Mouse (Mus musculus): ENCODE data around the gene Hrk.

Hrk gene

DNA sequence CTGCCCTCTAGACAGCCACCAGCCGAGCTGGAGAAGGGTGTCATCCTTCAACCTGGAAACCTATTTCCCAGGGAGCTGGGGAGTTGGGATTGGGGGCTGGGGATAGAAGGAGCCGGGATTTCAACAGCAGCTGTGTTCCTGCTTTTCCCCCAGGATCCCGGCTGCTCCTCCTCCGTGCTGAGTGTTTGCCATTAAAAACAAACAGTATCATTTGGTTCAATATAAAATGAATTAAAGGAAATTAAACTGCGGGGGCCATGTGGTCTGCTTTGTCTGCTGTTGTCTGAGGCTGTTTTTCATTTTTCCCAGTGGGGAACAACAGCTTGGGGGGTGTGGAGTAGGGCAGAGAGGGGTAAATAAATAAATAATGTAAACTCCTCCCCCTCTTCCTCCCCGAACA lies 53.0 kb downstream of the Hrk start:
- no peak for DNase-seq (ENCODE audit: low spot score in 2 of 2)

DNA sequence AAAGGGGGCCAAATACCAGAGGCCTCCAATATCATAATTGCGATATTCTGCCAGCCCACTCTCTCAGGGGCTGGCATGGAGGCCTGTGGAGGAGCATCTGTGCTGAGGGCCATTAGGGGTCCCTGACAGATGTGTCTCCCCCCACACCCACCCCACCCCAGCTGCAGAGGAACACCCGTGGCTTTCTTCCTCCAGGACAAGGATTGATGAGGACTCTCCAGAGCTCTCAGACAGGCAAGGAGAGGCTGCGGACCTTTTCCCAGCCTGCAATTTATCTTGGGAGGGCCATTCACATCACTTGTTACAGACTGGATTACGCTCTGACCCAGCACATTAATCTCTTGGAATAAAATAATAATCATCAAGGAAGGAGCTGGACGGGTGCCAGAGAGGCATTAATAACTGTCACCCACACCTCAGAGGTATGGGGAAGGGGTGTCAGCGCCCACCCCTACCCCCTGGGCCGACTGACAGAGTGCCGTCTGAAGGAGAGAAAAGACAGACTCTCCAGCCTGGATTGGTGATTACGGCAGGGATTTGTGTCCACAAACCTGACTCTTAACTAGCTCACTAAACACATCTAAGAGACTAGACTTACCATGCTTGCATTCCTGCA lies 58.8 kb downstream of the Hrk start:
- DNase-seq (ENCODE audit: low spot score in 2 of 2): no peak

DNA sequence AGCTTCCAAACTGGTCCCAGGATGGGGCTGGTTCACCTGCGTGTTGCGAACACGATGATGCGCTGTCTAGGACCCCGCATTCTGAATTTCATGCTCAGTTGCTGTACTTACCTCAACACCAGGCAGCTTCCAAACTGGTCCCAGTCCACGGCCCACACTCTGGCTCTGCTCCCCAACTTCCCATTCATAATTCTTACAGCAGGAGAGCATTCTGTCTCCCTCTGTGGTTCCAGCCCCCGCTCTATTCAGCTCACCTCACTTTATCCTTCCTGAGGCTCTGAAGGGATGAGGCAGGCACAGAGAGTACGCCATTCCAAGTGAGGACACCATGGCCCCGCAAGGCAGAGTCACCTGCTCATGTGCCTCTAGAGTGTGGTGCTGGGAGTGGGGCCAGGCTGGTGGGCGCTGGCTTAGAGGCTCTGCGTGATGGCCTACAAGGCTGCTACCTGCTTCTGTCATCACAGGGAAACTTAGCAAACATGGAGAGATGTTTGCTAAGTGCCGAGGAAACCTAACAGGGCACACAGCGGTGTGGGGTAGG lies 65.7 kb downstream of the Hrk start:
- DNase-seq (ENCODE audit: low spot score in 2 of 2): no peak

- DNase-seq (ENCODE audit: low spot score in 2 of 2): no peak
Observed at GRCm38 (mm10) chr5:118236891-118237290, 72.4 kb downstream of the Hrk start.
